Mouse (Mus musculus): Measurements from ENCODE around the gene Ppp1r13l.
A peak's percentile ranks its signal among the peaks of the same experiment; 100 is the strongest.

Gene Ppp1r13l

DNA sequence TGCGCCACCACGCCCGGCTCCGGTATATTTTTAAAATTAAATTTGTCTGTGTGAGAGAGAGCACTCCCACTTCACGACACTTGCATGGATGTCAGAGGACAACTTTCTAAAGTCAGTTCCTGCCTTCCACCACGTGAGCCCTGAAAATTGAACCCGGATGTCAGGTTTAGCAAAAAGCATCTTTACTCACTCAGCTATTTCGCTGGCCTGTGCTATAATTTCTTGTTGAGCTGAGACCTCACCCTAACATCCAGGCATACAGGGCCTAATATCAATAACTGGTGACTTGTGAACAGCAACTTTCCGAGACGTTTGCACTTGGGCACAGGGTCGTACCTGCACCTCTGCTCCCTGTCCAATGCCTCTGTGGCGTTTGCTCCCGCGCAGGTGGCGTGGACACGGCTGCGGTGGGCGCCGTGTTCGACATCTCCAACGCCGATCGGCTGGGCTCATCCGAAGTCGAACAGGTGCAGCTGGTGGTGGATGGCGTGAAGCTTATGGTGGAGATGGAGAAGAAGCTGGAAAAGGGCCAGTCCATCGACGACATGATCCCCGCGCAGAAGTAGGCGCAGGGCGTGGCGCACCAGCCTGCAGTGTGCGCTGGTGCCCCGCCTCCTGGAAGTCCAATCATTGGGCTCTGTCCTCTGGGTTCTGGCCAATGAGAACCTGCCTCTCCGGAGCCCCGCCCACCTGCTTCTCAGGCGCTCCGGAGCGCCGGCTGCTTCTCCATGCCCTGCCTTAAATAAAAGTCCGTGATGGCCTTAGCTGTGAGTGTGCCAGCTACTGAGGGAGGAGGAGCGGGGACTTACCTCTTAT, 61.5 kb downstream of the Ppp1r13l start:
- DNase-seq: peak; percentile 94

DNA sequence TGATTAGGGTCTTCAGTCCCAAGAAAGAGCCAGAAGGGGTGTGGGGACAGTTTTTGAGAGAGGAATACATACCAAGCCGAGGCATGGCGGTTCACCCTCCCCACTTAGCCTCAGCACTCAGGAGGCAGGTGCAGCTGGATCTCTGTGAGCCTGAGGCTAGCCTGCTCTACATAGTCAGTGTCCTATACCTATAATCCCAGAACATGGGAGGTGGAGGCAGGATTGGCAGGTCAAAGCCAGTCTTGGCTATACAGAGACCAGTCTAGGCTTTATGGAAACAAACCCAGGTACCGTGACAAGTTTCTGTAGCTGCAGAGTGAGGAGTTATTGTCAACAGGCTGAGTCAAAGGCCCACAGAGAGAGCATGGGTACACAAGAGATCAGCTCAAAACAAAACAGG, 63.5 kb downstream of the Ppp1r13l start:
- DNase-seq: no peak

DNA sequence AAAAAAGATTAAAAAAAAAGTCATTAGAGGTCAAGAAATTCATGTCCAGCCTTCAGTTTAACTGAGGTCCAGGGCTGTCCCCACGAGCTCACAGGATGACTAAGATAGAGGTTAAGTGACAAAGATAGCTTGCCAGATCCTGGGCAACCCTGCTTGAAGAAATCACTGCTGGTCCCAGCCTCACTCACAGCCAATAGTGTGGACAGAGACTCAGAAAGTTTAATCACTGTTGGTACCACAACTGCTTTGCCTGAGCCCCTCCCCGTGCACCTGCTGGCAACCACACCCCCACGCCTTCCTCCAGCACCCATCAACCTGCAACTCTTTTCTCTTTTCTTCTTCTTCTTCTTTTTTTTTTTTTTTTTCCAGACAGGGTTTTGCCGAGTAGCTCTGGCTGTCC, 64.5 kb downstream of the Ppp1r13l start:
- no peak for DNase-seq

DNA sequence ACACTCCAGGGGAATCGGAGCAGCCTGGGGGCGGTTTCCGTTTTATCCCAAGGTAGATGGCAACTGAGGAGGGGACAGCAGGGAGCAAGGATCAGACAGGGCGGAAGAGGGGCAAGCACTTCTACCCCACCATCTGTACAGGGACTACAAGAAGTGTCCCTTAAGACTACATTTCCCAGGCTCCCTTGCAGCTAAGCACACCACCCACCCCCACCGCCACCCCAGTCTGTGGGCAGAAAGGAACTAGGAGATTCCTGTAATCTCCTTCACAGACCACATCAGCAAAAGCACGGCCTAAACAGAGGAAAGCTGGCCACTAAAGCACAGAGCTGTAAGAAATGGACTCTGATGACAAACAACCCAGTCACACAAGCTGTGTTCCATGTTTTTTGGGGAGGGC, 66.8 kb downstream of the Ppp1r13l start:
- DNase-seq: no peak

DNA sequence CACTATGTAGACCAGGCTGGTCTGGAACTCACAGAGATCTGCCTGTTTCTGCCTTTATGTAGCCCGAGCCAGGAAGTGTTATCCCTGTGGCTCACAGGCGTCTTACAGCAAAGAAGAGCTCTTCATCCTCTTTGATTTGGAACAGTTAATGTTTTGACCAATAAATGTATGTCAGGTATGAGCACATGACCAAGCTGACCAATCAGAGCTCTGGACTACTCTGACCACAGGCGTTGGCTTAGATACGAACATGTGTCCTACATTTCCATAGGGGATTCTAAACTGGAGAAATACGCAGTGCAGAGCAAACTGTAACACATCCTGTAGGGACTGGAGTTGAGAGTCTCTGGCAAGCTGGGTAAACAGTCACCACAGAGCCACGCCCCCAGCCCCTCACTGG, 67.3 kb downstream of the Ppp1r13l start:
- no peak for DNase-seq
